Mouse (Mus musculus): Measurements from ENCODE around the gene Edil3. TPM values are rescaled to one million over a fixed set of nuclear protein-coding genes. Genes with fewer than 3 reads are reported as not detected.

Edil3 gene
- not detected for total RNA-seq (2023)

GRCm38 (mm10) chr13:88821440-88822331, at the start of gene Edil3:
Edil3 (plus strand) TSS chr13:88821472.

